Mouse (Mus musculus) heart, adult 2 months (tissue): ENCODE results near the gene Chn1. TPM values are rescaled to one million over a fixed set of nuclear protein-coding genes. Genes with fewer than 3 reads are reported as not detected.

Experiments
- DNase-seq, 2 experiments: peaks; one replicate each; pipeline ENCODE4 v3.0.0; 2021
- H3K27ac ChIP-seq: fragments of 200-600 bp; 2 replicates; pipeline ENCODE4 v1.8.1; 2022
- H3K27me3 ChIP-seq: fragments of 200-500 bp; 2 replicates; pipeline ENCODE4 v1.6.1; 2012; ENCODE audit warnings: mild to moderate bottlenecking, low read length, inconsistent platforms, mixed read lengths; ENCODE audit not compliant: control insufficient read depth, insufficient read depth
- H3K36me3 ChIP-seq: fragments of 200-500 bp; 2 replicates; pipeline ENCODE4 v1.6.1; 2012; ENCODE audit warnings: low read length, inconsistent platforms; ENCODE audit not compliant: control insufficient read depth, insufficient read depth
- H3K4me1 ChIP-seq: fragments of 200-500 bp; 2 replicates; pipeline ENCODE4 v1.6.1; 2011; ENCODE audit warnings: low read length; ENCODE audit not compliant: control insufficient read depth, insufficient read depth
- H3K4me3 ChIP-seq: fragments of 200-600 bp; 2 replicates; pipeline ENCODE4 v1.8.1; 2022
- H3K79me2 ChIP-seq: fragments of 200-500 bp; replicated peaks from 2 replicates; pipeline ENCODE4 v1.6.1; 2012; ENCODE audit warnings: mild to moderate bottlenecking, inconsistent platforms, low read length, moderate library complexity, mixed read lengths; ENCODE audit not compliant: control insufficient read depth, insufficient read depth
- H3K9ac ChIP-seq: fragments of 200-500 bp; 2 replicates; pipeline ENCODE4 v1.6.1; 2012; ENCODE audit warnings: low read depth, mild to moderate bottlenecking, control low read depth, inconsistent platforms, low read length, mixed read lengths
- CTCF ChIP-seq: fragments of 200-600 bp; IDR thresholded peaks from 2 replicates; pipeline ENCODE4 v1.8.1; 2022; ENCODE audit warnings: antibody characterized with exemption, mild to moderate bottlenecking, moderate library complexity
- EP300 ChIP-seq: fragments of 200-500 bp; IDR thresholded peaks from 2 replicates; pipeline ENCODE4 v1.6.1; 2011; ENCODE audit warnings: low read depth, low read length, control low read depth; ENCODE audit not compliant: insufficient read depth
- POLR2A ChIP-seq: fragments of 200-500 bp; IDR thresholded peaks from 2 replicates; pipeline ENCODE4 v1.6.1; 2011; ENCODE audit warnings: mild to moderate bottlenecking, low read depth, low read length, control low read depth; ENCODE audit not compliant: insufficient read depth
- WGBS: fragments of 180-500 bp; shearing (Covaris S2); methylation state at CpG from one replicate; pipeline ENCODE4 v1.1.7; 2018; 5-methylcytosine and 5-hydroxymethylcytosine counted together
- intact Hi-C: fragments of 180-260 bp; cut with DNase I; formaldehyde crosslinking; loops from one replicate; pipeline ENCODE4 v1.15.1; 2025
- polyA plus RNA-seq: library from polyadenylated mRNA; depleted of rRNA; stranded (reverse); fragments of >200 nt; gene quantifications from 2 replicates; pipeline ENCODE4 v1.2.3, GENCODE M21; 2012
- total RNA-seq, 2 experiments: library from RNA; stranded (reverse); gene quantifications; 2 replicates each; pipeline ENCODE4 v1.2.3; 2021

Chn1 gene
- total and polyA plus RNA-seq, 3 experiments = 33.9 to 35.2 (median 35.2) TPM

DNA sequence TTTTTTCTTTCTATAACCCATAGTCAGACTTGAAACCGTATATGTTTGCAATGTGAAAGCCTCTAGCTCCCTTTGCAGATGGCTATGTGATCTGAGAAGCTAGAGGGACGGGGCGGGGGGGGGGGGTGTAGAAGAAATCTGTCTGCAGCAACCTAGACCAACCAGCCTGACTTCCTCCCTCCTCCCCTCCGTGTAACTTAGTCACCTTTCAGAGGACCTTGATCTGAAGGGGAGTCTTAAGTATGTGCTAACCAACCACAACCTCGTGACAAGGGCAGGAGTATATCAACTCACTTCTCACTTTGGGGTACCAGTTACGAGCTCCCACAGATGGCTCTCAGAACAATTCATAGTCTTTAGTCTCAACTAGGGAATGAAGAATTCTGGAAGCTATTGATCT lies 166.8 kb downstream of the Chn1 start:
- 84% methylated on average over 6 of the region's 6 CpGs for WGBS
- no peak for DNase-seq
- no peaks in the 10 kb centered on the region for H3K4me1 ChIP-seq

DNA sequence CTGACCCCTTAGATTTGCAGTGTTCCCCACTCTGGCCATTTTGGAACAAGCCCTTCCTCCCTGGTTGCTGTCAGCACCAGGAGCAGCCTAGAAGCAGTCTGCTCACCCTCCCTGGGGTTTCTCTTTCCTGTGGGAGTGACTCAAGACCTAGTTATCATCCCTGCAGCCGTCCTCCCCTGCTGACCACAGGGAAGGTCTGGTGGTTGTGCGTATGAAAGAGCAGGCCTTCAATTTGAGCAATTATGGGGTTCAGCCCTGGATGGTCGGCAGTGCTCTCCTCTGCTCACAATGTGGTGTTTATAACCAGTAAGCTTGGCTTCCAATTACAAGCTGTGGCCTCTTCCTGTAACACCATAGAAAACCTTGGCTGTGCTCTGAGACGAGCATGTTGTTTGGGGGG lies 167.5 kb downstream of the Chn1 start:
- Histone ChIP-seq H3K27me3 (no peaks in the 10 kb centered on the region), H3K79me2 (no peaks in the 10 kb centered on the region), H3K4me1 (no peaks in the 10 kb centered on the region), H3K27ac (no peak overlapping the region), H3K4me3 (no peak overlapping the region), H3K9ac (no peak overlapping the region), H3K36me3 (no peaks in the 10 kb centered on the region)
- DNase-seq = no peak
- WGBS = 37% methylated on average over 4 of the region's 4 CpGs
- TF ChIP-seq EP300 (no peak), POLR2A (no peak), CTCF (no peak)
- intact Hi-C loops = no loop called here

More for the DNA sequence above, 166.8 kb downstream of the Chn1 start:
- Histone ChIP-seq H3K36me3 (no peaks in the 10 kb centered on the region), H3K4me3 (no peak overlapping the region), H3K27me3 (no peaks in the 10 kb centered on the region), H3K9ac (no peak overlapping the region), H3K27ac (no peak overlapping the region), H3K79me2 (no peaks in the 10 kb centered on the region)
- TF ChIP-seq EP300 (no peak), CTCF (no peak), POLR2A (no peak)
- intact Hi-C loops = no loop called here

DNA sequence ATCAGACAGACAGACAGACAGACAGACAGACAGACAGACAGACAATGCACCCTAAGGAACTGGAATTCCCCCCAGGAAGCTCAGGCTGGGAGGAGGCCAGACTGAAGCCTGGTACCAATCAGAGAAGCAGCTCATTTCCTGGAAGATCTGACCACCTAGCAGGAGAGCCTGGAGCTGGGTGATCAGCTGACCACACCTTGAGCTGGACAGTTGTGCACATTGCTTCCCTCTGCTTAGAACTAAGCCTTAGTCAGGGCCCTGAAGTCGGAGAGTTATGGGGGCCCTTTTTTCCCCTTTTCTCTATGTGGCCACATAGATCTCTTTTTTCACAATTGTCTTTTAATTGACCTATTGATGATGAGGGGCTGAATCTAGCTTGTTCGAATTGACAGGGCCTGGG lies 168.0 kb downstream of the Chn1 start:
- TF ChIP-seq EP300 = no peak
- TF ChIP-seq POLR2A = no peak
- Histone ChIP-seq H3K4me3 (no peak overlapping the region), H3K4me1 (no peaks in the 10 kb centered on the region), H3K79me2 (no peaks in the 10 kb centered on the region), H3K36me3 (no peaks in the 10 kb centered on the region), H3K27ac (no peak overlapping the region), H3K9ac (no peak overlapping the region), H3K27me3 (no peaks in the 10 kb centered on the region)
- WGBS = 50% methylated on average over 2 of the region's 2 CpGs
- intact Hi-C loops = no loop called here
- DNase-seq = no peak

DNA sequence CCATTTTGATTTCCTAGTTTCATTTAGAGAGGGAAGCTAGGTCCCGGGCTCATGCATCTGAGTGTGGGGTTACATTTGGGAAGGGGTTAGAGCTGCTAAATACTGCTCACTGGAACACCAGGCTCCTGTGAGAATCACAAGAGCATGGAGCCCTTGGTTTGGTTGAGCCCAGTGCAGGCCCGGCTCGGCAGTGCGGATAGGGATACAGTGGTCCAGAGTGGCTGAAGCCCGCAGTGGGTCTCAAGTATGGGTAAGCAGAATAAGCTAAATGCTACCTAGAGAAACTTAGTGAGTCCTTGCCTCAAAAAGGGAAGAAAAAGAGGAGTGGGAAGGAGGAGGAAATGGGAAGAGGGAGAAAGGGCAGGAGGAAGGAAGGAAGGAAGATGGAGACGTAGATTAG lies 168.5 kb downstream of the Chn1 start:
- H3K4me1 ChIP-seq = no peaks in the 10 kb centered on the region
- TF ChIP-seq EP300 = no peak
- no peak for TF ChIP-seq CTCF
- TF ChIP-seq POLR2A = no peak
- no peak for DNase-seq
- no peaks in the 10 kb centered on the region for H3K36me3 ChIP-seq
- H3K9ac ChIP-seq = no peak overlapping the region
- H3K4me3 ChIP-seq = no peak overlapping the region
- no peak overlapping the region for H3K27ac ChIP-seq
- H3K27me3 ChIP-seq = no peaks in the 10 kb centered on the region
- WGBS = 89% methylated on average over 6 of the region's 6 CpGs
- intact Hi-C loops = no loop called here
- no peaks in the 10 kb centered on the region for H3K79me2 ChIP-seq

DNA sequence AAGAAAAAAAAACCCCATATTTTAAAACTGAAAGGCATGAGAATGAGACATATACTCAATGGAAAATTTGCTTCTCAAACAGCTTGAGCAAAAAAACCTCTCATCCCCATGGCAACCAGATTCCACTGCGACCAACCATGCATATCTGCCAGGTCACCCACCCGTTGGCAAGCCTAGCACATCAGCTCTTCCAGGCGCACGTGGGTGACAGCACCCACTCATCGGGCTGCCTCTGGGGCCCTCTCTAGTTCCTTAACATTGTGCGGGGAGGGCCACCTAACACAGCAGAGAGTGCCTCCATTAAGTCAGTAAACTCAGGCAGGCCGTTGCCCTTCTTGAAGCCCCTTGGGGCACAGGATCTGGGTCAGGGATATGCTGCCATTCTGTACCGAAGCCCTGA lies 170.1 kb downstream of the Chn1 start:
- no peak overlapping the region for H3K9ac ChIP-seq
- no peak overlapping the region for H3K27ac ChIP-seq
- 63% methylated on average over 8 of the region's 8 CpGs for WGBS
- H3K36me3 ChIP-seq = no peaks in the 10 kb centered on the region
- no peak for DNase-seq
- intact Hi-C loops = no loop called here
- H3K27me3 ChIP-seq = no peaks in the 10 kb centered on the region
- no peak overlapping the region for H3K4me3 ChIP-seq
- H3K4me1 ChIP-seq = no peaks in the 10 kb centered on the region
- TF ChIP-seq EP300 (no peak), POLR2A (no peak), CTCF (no peak)
- H3K79me2 ChIP-seq = no peaks in the 10 kb centered on the region

DNA sequence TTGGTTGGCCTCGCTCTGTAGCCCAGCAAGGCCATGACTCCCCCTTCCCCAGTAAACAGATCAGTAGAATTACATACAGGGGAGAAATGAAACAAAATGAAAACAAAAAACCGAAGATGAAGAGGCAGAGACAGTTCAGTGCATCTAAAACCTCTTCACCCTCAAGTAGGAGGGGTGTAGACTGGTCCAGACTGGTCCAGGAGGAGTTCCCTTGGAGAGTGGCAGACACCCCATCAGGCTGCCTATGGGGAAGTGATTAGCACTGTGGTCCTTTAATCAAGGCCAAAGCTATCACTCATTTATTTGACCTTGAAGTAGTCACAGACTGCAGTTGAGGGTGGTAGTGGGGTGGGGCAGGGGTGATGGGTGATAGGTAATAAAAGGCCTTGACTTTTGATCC lies 170.6 kb downstream of the Chn1 start:
- intact Hi-C loops = no loop called here

More for the DNA sequence above, 170.6 kb downstream of the Chn1 start:
- Histone ChIP-seq H3K9ac (no peak overlapping the region), H3K36me3 (no peaks in the 10 kb centered on the region), H3K27ac (no peak overlapping the region), H3K27me3 (no peaks in the 10 kb centered on the region), H3K79me2 (no peaks in the 10 kb centered on the region), H3K4me1 (no peaks in the 10 kb centered on the region), H3K4me3 (no peak overlapping the region)
- DNase-seq = no peak
- TF ChIP-seq EP300 = no peak
- no peak for TF ChIP-seq CTCF
- no peak for TF ChIP-seq POLR2A
- WGBS = 76% methylated on average over 2 of the region's 2 CpGs
